Mouse (Mus musculus) mesoderm, embryonic 11.5 days (tissue): ENCODE results near the gene Cd244a.

Experiments
- DNase-seq: peaks from one replicate; pipeline ENCODE4 v3.0.0-alpha.2; 2012; ENCODE audit warnings: low read depth, low spot score

Gene Cd244a

DNA sequence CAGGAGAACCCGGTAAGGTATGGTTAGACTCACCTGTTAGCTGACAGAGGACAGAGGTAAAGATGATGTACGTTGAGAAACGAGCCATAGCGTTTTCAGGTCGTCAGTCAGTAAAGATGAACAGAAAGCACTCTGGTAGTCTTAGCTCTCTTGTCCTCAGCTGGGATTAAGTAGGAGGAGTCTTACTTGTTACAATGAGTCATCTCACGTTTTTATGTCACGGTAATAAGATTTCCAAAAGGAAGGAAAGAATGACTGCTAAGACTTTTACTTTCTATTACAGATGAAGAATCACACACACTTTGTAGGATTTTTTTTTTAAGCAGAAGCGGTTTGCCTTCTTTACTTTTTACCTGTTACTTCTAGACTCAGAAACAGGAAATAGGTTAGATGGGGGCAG is 89.8 kb downstream of the Cd244a start:
- DNase-seq = no peak

DNA sequence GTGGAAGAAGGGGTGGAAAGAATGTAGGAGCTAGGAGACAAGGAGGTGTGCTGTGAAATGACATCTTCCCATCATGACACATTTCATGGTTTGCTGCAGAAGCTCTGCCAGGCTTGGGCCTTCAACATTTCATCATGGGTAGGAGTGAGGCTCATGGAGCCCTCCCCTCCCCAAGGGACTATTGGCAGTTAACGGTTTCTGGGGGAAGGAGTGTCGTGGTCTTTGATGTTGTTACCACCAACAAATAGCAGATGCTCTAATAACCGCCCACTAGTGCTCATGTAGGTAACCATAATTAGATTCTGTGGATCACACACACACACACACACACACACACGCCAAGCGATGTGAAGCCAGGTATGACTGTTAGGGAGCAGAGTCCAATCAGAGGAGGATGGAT is 93.7 kb downstream of the Cd244a start, which contains the start of gene Slamf7:
Gene Slamf7, minus strand, starts transcription at position 302 of the 400 bp plus-strand sequence.
- DNase-seq = no peak

DNA sequence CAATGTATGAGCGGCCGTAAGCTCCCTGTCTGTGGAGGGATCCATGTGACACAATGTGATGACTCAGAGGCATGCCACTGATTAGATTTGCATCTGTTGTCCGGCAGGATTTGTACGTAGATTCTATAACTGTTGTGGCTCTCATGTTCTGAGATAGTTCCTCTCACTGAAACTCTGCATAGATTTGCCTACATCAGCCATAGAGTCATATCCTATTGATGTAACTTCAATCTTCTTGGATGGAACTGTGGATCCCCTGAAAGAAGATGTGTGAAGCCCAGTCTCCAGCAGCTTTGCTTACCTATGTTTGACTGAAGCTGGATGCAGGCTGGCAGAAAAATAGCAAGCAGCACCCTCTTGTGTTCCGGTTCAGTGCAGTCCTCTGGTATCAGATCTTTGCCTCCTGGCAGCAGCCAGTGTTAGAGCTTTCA is 99.6 kb downstream of the Cd244a start:
- no peak for DNase-seq
